Mouse (Mus musculus): ENCODE results near the gene Gp5. TPM values are rescaled to one million over a fixed set of nuclear protein-coding genes. Genes with fewer than 3 reads are reported as not detected.
"Not testable (repeated sequence)": the region's sequence is repeated elsewhere in the genome, so short reads cannot be mapped to it uniquely, and the experiment has no call there.

The Gp5 gene
- polyA plus RNA-seq (2015; fragmentation: Nextera tagmentation; extraction: Ambion mirVana) = 0.46 and 0.59 TPM in 2 replicates

DNA sequence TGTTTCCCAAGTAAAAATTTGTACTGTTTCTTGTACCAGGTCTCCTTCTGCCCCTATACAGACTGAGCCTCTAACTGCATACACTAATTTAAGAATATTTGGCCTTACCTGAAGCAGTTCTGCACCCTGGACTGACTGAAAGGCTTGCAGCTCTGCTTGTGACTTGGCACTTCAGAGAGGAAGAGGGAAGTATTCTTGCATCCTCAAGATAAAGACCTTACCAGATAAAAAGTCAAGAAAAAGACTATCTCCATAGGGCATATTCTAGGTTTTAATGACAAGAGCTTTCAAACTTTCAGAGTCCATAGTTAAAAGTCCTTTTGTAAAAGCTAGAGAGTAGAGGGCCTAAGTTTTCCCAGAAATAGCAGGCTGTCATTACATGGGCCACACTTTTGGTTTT is at the start of gene Gp5:
Gene Gp5 (minus strand): TSS at position 133 of the 400 bp plus-strand sequence.
- Histone ChIP-seq H3K9ac (peak within 1 kb of the TSS; percentile 49; the same call in 1 of the 2 replicates), H3K9me3 (no peaks in the 10 kb centered on the region), H3K4me2 (replicated peaks) (peak within 1 kb of the TSS; percentile 99), H3K36me3 (no peaks in the 10 kb centered on the region; the same call in 1 of the 2 replicates), H3K27me3 (replicated peaks) (peaks cover 23% of the 10 kb centered on the region), H3K27ac (no peak within 1 kb of the TSS), H3K4me3 (replicated peaks) (peak within 1 kb of the TSS; percentile 61), H3K4me1 (replicated peaks) (peaks cover 18% of the 10 kb centered on the region)
- no peak for ATAC-seq

DNA sequence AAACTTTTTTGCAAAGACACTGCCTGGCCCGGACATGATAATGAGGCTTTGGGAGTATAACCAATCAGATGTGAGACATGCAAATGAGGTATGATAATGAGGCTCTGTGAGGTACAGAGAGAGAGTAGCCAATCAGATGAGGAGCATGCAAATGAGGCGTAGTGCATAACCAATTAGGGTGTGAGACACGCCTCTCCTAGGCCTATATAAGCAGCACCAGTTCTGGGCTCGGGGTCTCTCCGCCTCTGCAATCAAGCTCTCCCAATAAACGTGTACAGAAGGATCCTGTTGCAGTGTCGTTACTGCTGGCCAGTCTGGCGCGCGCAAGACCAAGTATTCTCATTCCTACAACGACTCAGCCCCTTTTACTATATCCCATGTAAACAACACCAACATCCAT is 42.9 kb upstream of the Gp5 start:
- not testable (repeated sequence) for H3K36me3 ChIP-seq, ATAC-seq

DNA sequence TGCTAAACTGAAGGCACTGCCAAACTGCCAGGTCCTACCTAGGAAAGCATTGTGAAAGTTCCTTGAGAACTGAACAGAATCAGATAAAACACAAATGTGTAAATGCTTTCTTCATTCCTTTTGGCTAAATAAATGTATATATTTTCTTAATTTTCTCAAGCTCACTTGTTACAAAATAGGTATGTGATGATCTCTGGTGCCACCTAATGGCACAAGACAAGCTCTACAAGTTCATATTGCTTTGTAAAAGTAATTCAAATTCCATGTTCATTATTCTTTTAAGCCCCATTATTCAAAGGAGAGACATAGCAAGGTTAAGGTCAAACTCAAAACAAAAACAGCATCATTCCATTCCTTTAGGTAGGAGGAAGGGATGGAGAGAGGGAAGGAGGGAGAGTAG is 3.7 kb upstream of the Gp5 start:
- Histone ChIP-seq H3K9ac (no peak overlapping the region), H3K27ac (no peak overlapping the region), H3K4me3 (replicated peaks) (no peak overlapping the region), H3K36me3 (no peaks in the 10 kb centered on the region; the same call in 1 of the 2 replicates), H3K4me2 (replicated peaks) (no peak overlapping the region), H3K27me3 (replicated peaks) (0 out of 2 replicates have a peak, but pooled peaks cover 4% of the 10 kb centered on the region), H3K9me3 (no peaks in the 10 kb centered on the region), H3K4me1 (replicated peaks) (peaks cover 5% of the 10 kb centered on the region)
- no peak for ATAC-seq

More for the DNA sequence above, 42.9 kb upstream of the Gp5 start:
- not testable (repeated sequence) for H3K27me3 ChIP-seq (replicated peaks); H3K4me2 ChIP-seq (replicated peaks); H3K9ac ChIP-seq; H3K4me1 ChIP-seq (replicated peaks); H3K27ac ChIP-seq; H3K9me3 ChIP-seq; H3K4me3 ChIP-seq (replicated peaks)
- 94% methylated on average over 11 of the region's 11 CpGs for WGBS

DNA sequence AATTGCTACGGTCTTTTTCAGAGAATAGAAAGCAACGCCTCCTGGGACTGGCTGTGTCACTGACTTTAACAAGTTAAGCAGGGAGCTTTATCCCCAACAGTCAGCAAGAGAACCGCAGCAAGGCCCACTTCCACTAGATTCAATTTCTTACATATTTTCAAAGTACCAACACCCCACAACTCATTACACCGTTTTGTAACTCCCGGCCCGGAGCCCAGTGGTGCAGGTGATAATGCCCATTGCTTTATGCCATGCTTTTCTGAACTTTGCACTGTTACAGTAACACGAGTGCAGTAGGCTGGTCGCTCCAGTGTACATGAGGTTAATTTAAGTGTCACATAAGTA is 436 bp downstream of the Gp5 start:
- no peak overlapping the region for H3K9ac ChIP-seq
- ATAC-seq = no peak
- H3K4me2 ChIP-seq (replicated peaks) = peak overlapping the region; percentile 99
- H3K27me3 ChIP-seq (replicated peaks) = peaks cover 23% of the 10 kb centered on the region
- H3K27ac ChIP-seq = no peak overlapping the region
- 59% methylated on average over 8 of the region's 8 CpGs for WGBS
- H3K4me1 ChIP-seq (replicated peaks) = peaks cover 18% of the 10 kb centered on the region
- H3K4me3 ChIP-seq (replicated peaks) = no peak overlapping the region
- H3K9me3 ChIP-seq = no peaks in the 10 kb centered on the region
- H3K36me3 ChIP-seq = no peaks in the 10 kb centered on the region

DNA sequence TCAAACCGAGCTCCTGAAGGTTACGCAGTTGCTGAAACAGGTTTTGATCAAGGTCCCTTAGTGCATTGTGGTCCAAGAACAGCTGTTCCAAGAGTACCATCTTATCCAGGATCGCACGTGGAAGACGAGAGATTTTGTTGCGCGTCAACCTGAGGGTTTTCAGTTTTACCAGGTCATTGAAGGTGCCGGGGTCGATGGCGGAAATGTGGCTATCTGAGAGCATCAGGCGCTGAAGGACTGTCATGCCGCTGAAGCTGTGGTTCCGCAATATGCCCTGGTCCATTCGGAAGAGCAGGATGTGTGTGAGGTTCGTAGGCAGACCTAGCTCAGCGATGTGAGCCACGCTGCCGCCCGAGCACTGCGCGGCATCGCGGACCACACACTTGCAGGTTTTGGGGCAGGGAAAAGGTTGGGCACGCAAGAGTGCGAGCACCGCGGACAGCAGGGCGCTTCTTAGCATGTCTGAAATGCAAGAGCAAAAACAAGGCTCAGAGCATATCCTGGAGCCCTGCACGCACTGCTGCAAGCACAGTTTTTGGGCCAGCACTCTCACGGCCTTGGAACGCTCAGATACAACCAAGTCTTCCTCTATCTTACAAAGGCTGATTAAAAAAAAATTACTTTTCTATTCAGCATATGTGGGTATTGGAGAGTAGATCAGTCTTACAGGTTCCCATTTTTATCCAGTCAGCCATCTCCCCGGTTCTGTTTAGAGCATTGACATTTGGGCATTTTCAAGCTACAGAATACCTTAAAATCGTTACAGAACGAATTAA is 996 bp downstream of the Gp5 start:
- Histone ChIP-seq H3K27me3 (replicated peaks) (peaks cover 23% of the 10 kb centered on the region), H3K36me3 (no peaks in the 10 kb centered on the region), H3K9me3 (no peaks in the 10 kb centered on the region), H3K4me3 (replicated peaks) (peak overlapping the region; percentile 61), H3K4me1 (replicated peaks) (peaks cover 18% of the 10 kb centered on the region), H3K4me2 (replicated peaks) (peak overlapping the region; percentile 99), H3K9ac (peak overlapping the region; percentile 49), H3K27ac (no peak overlapping the region)
- peak; percentile 50 for ATAC-seq
- WGBS = 6% methylated on average over 34 of the region's 34 CpGs

DNA sequence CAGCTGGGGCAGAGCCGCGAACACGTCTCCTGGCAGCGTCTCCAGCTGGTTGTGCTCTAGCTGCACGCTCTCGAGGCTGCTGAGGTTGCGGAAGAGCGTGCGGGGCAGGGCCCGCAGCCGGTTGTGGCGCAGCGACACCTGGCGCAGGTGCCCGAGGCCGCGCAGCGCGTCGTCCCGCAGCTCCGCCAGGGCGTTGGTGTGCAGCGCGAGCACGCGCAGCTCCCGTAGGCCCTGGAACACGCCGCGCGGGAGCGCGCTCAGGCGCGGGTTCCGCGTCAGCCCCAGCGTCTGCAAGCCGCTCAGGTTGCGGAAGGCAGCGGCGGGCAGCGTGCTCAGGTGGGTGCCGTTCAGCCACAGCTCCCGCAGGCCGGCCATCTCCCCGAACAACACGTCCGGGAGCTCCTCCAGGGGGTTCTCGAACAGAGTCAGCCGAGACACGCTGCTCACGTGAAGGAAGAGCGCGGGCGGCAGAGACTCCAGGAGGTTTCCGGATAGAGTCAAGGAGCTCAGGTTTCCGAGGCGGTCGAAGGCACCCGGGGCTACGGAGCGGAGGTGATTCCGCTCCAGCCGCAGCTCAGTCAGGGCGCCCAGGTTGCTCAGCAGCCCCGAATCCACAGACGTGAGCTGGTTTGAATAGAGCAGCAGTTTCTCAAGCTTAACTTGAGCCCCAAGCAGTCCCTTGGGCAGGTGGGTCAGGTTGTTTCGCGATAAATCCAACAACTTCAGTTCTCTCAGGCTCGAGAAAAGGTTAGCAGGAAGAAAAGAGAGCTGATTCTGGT is 1.8 kb downstream of the Gp5 start:
- H3K9me3 ChIP-seq = no peaks in the 10 kb centered on the region
- peak overlapping the region; percentile 61 for H3K4me3 ChIP-seq (replicated peaks)
- ATAC-seq = peak; percentile 90
- H3K27ac ChIP-seq = no peak overlapping the region
- H3K36me3 ChIP-seq = no peaks in the 10 kb centered on the region
- WGBS = under 1% methylated on average over 72 of the region's 72 CpGs
- peak overlapping the region; percentile 49 for H3K9ac ChIP-seq
- H3K4me2 ChIP-seq (replicated peaks) = peak overlapping the region; percentile 99
- peaks cover 23% of the 10 kb centered on the region for H3K27me3 ChIP-seq (replicated peaks)
- H3K4me1 ChIP-seq (replicated peaks) = peaks cover 18% of the 10 kb centered on the region

DNA sequence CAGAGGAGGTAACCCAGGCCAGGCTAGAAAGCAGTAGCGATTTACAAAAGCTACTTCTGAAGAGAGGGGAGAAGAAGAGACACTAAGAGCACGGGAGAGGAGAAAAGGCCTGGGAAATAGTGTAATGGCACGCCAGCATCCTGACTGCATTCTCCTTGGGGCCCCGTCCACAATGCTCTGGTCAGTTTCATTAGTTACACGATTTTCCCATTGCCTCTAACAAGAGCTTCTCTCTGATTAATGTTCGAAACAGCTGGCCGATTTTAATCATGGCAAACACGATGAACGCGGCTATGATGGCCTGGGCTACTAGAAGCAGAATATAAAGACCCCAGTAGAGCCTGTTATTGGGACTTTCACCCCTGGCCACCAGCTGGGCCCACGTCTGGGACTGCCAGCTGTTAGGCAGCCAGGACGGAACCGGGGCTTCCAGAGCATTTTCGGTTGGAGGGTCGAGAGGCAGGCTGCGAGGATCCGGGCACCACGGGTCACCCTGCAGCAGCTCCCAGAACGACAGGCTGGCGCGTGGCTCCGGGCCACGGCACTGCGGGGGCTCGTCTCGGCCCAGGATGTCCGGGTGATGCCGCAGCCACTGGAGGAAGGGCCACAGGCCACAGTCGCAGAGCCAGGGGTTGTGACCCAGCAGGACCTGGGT is 2.5 kb downstream of the Gp5 start:
- peak overlapping the region; percentile 49 for H3K9ac ChIP-seq
- H3K4me3 ChIP-seq (replicated peaks) = peak overlapping the region; percentile 61
- H3K36me3 ChIP-seq = no peaks in the 10 kb centered on the region
- ATAC-seq = no peak; the same call in none of the 2 replicates
- WGBS = 19% methylated on average over 29 of the region's 29 CpGs
- H3K4me1 ChIP-seq (replicated peaks) = peaks cover 18% of the 10 kb centered on the region
- H3K9me3 ChIP-seq = no peaks in the 10 kb centered on the region
- H3K4me2 ChIP-seq (replicated peaks) = peak overlapping the region; percentile 99
- no peak overlapping the region for H3K27ac ChIP-seq
- peaks cover 23% of the 10 kb centered on the region for H3K27me3 ChIP-seq (replicated peaks)

DNA sequence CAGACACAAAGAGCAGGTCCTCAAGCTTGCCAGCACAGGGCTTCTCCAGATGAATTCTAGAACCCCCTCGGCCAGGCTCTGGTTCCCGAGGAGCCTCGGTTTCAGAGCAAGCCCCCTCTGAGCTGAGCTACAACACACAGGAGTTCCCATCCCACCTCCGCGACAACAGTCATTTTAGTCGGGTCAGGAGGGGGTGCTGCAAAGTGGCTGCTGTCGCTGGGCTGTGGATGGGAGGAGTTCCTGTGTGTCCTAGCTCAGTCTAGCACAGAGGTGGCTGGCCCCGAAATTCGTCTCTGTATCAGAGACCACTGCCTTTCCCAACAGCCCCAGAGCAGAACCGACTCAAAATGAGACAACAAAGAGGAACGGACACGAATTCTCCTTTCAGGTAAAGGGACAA is 3.3 kb downstream of the Gp5 start:
- no peak overlapping the region for H3K9ac ChIP-seq
- H3K9me3 ChIP-seq = no peaks in the 10 kb centered on the region
- H3K27ac ChIP-seq = no peak overlapping the region
- H3K4me2 ChIP-seq (replicated peaks) = no peak overlapping the region
- ATAC-seq = no peak
- H3K4me3 ChIP-seq (replicated peaks) = no peak overlapping the region
- no peaks in the 10 kb centered on the region for H3K36me3 ChIP-seq
- H3K27me3 ChIP-seq (replicated peaks) = peaks cover 23% of the 10 kb centered on the region
- H3K4me1 ChIP-seq (replicated peaks) = peaks cover 18% of the 10 kb centered on the region
- 60% methylated on average over 12 of the region's 12 CpGs for WGBS

DNA sequence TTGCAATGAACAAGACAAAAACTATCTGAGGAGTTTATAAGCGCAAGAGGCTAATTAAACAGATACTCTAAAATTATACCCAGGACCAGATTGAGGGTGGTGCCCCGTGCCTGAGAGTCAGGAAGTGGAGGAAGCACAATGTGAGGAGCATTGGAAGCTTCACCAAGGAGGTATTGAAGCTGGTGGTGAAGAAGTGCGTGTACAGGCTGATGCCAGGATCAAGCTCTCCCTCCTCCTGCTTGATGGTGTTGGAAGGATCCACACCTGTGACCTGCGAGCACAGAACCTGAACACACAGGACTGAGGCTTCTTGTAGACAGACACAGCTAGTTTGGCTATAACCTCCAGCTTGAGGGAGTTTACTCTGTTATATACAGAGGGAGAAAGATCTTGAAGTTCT is 4.5 kb downstream of the Gp5 start:
- Histone ChIP-seq H3K4me3 (replicated peaks) (no peak overlapping the region), H3K36me3 (no peaks in the 10 kb centered on the region), H3K9me3 (no peaks in the 10 kb centered on the region), H3K27me3 (replicated peaks) (peaks cover 23% of the 10 kb centered on the region), H3K4me2 (replicated peaks) (no peak overlapping the region), H3K9ac (no peak overlapping the region), H3K27ac (no peak overlapping the region), H3K4me1 (replicated peaks) (peaks cover 18% of the 10 kb centered on the region)
- WGBS = 85% methylated on average over 4 of the region's 4 CpGs
- no peak for ATAC-seq

DNA sequence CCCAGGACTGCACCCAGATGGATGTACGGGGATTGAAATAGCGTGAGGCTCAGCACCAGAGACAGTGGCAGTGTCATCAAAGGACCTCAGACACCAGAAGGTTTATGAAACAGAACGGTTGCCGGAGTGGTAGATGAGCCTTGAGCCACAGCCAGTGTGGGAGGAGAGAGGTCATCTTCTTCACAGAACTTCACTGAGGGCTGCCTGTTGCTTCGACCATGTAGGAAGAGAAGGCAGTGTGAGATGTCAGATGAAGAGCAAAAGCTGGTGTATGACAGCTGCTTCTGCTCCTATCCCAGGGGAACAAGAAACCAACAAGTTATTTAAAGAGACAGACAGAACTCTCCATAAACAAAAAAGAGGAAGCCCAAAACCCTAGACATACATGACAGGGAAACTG is 6.3 kb downstream of the Gp5 start:
- H3K9ac ChIP-seq = no peak overlapping the region
- no peak overlapping the region for H3K27ac ChIP-seq
- H3K4me3 ChIP-seq (replicated peaks) = no peak overlapping the region
- peaks cover 22% of the 10 kb centered on the region for H3K27me3 ChIP-seq (replicated peaks)
- no peak overlapping the region for H3K4me2 ChIP-seq (replicated peaks)
- peaks cover 13% of the 10 kb centered on the region for H3K4me1 ChIP-seq (replicated peaks)
- no peaks in the 10 kb centered on the region for H3K9me3 ChIP-seq
- H3K36me3 ChIP-seq = no peaks in the 10 kb centered on the region
- ATAC-seq = no peak
- whole genome bisulfite sequencing = 55% methylated on average over 5 of the region's 5 CpGs

DNA sequence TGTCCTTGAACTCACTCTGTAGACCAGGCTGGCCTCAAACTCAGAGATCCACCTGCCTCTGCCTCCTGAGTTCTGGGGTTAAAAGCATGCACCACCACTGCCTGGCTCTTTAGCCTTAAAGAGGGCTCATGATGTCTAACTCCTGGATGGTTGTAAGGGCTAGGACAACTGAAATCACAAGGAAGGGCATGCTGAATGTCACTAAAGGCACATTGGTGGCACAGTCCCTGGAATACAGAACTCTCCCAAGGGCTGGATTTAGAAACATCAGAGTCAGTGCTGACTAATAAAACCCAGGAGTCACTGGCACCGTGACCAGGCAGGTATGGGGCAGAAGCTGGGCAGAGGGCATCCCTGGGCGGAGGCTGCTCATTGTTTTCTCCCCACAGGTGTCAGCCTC is 7.2 kb downstream of the Gp5 start:
- H3K4me1 ChIP-seq (replicated peaks) = peaks cover 5% of the 10 kb centered on the region
- no peak overlapping the region for H3K4me2 ChIP-seq (replicated peaks)
- H3K36me3 ChIP-seq = no peaks in the 10 kb centered on the region

DNA sequence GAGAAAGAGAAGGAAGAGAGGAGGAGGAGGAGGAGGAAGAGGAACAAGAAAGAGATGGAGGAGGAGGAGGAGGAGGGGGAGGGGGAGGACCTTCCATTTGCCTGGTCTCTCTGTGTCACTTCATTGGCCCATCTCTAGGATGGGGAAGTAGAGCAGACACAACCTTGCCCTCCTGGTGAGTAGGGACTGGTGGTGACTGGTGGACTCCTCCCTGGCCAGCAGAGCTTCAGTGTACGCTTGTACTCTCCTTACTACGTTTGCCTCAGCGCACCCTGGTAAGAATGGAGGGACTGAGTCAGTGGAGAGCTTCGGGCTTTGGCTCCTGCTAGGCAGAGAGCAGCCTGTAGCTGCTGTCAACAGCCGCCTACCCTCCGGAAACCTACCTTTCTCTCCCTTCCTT is 7.9 kb downstream of the Gp5 start:
- no peak overlapping the region for H3K4me2 ChIP-seq (replicated peaks)
- H3K9me3 ChIP-seq = no peaks in the 10 kb centered on the region
- no peaks in the 10 kb centered on the region for H3K36me3 ChIP-seq
- H3K27me3 ChIP-seq (replicated peaks) = peaks cover 7% of the 10 kb centered on the region
- H3K9ac ChIP-seq = no peak overlapping the region
- ATAC-seq = no peak
- no peaks in the 10 kb centered on the region for H3K4me1 ChIP-seq (replicated peaks)
- H3K27ac ChIP-seq = no peak overlapping the region
- H3K4me3 ChIP-seq (replicated peaks) = no peak overlapping the region
- WGBS = 82% methylated on average over 6 of the region's 6 CpGs

More for the DNA sequence above, 7.2 kb downstream of the Gp5 start:
- 70% methylated on average over 2 of the region's 2 CpGs for whole genome bisulfite sequencing
- Histone ChIP-seq H3K9ac (no peak overlapping the region), H3K4me3 (replicated peaks) (no peak overlapping the region), H3K27ac (no peak overlapping the region), H3K9me3 (no peaks in the 10 kb centered on the region), H3K27me3 (replicated peaks) (peaks cover 14% of the 10 kb centered on the region)
- no peak for ATAC-seq
